ENCODE assay signal across 16 mouse cellular contexts in genomic region chr8:48030667-48031066, GRCm38 (mm10).
"Had no signal": no experiment of that assay in that cellular context is flagged by ENCODE, and none has a peak within 500 bp of the region (broad histone marks: within the 10 kb centered on the region; RNA-seq: fewer than 3 reads in every experiment).

No protein-coding gene starts in this region.

- H3K4me3 ChIP-seq: neural tube, embryonic 13.5 days; neural tube, embryonic 15.5 days; stomach, embryonic 15.5 days had no signal

- H3K27ac ChIP-seq: neural tube, embryonic 13.5 days; neural tube, embryonic 15.5 days; stomach, embryonic 15.5 days; stomach, postnatal 0 days had no signal

- H3K9ac ChIP-seq: neural tube, embryonic 13.5 days; neural tube, embryonic 15.5 days; stomach, embryonic 15.5 days had no signal

- H3K27me3 ChIP-seq: neural tube, embryonic 13.5 days; neural tube, embryonic 15.5 days; stomach, embryonic 15.5 days had no signal

- DNase-seq: retina, postnatal 1 day; right cerebral cortex, adult 18-20 months; right cerebral cortex, postnatal 14 days; right cerebral cortex, postnatal 25 days; right cerebral cortex, postnatal 4 days; spleen, adult 18-20 months; thymus, adult 18-20 months; thymus, adult 2 months; thymus, postnatal 14 days; thymus, postnatal 25 days; thymus, postnatal 36 days; thymus, postnatal 4 days had no signal

- H3K4me1 ChIP-seq: neural tube, embryonic 13.5 days; neural tube, embryonic 15.5 days; stomach, embryonic 15.5 days had no signal

- H3K9me3 ChIP-seq: neural tube, embryonic 13.5 days; neural tube, embryonic 15.5 days; stomach, embryonic 15.5 days had no signal

- H3K36me3 ChIP-seq: neural tube, embryonic 13.5 days; neural tube, embryonic 15.5 days; stomach, embryonic 15.5 days had no signal
